Mouse (Mus musculus) adrenal gland, postnatal 10 days (tissue): ENCODE data around the gene Cyp2c29. TPM values are rescaled to one million over a fixed set of nuclear protein-coding genes. Genes with fewer than 3 reads are reported as not detected.
"Not testable (repeated sequence)": the region's sequence is repeated elsewhere in the genome, so short reads cannot be mapped to it uniquely, and the experiment has no call there.

Experiments
- DNase-seq: peaks from one replicate; pipeline ENCODE4 v3.0.0; 2021; ENCODE audit warnings: mixed read lengths
- long read RNA-seq, 2 experiments: library from polyadenylated mRNA; stranded (forward); transcript quantifications; one replicate each; pipeline ENCODE4 v2.0.0; 2021
- total RNA-seq, 2 experiments: library from RNA; stranded (reverse); gene quantifications; 2 replicates each; pipeline ENCODE4 v1.2.3; 2021

Gene Cyp2c29
- total RNA-seq = 1 to 10 TPM; 2.2 to 2.5 TPM
- long read RNA-seq, experiment 1, partial matches to known transcripts = 0 of 2 reads
- long read RNA-seq, experiment 1, other reads (novel, unspliced or antisense) = 1 of 2 reads
- long read RNA-seq, experiment 2, partial matches to known transcripts = 0 of 1 reads
- long read RNA-seq, experiment 2, other reads (novel, unspliced or antisense) = 0 of 1 reads

DNA sequence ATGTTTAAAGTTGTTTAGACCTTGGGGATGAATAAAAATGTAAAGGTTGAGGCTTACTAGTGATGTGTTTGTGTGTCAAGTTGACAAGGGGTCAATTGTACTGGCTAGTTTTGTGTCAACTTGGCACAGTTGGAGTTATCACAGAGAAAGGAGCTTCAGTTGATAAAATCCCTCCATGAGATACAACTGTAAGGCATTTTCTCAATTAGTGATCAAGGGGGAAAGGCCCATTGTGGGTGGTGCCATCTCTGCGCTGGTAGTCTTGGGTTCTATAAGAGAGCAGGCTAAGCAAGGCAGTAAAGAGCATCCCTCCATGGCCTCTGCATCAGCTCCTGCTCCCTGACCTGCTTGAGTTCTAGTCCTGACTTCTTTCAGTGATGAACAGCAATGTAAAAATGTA is at the start of gene Cyp2c29:
Cyp2c29 (plus strand) TSS at position 301 of the 400 bp plus-strand sequence.
- not testable (repeated sequence) for DNase-seq

DNA sequence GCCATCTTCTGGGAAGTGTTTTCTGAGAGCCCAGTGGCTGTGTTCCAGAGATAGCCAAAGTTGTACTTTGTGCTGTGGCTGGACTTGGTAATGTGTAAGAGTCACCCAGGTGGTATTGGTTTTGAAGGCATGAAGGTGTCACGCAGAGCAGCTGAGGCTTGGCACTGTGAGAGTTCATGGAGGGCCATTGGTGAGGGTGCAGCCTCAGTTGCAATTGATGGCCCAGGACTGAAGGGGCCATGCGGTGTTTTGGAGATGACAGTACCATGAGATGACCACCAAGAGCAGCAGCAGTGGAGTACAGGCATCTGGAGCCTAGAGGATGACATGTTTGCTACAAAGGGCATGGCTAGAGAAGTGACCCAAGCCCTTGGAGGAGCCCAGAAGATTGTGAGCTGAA is 2.2 kb upstream of the Cyp2c29 start:
- not testable (repeated sequence) for DNase-seq

DNA sequence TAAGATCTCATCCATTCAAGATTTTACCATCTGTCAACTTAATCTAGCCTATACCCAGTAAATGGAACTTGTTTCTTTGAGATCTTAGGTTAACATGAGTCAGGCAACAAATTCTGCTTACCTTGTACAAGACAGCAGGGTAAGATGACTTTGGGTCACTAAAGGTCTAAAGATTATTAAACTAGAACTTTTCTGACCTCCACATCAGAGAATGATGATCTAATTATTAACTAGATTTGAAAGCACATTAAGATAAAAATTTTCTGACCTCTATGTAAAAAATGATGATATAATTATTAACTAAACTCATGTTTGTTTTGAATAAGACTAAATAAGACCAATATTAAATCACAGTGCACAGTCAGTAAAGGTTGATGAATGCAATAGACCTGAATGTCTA is 13.6 kb downstream of the Cyp2c29 start:
- no peak for DNase-seq

DNA sequence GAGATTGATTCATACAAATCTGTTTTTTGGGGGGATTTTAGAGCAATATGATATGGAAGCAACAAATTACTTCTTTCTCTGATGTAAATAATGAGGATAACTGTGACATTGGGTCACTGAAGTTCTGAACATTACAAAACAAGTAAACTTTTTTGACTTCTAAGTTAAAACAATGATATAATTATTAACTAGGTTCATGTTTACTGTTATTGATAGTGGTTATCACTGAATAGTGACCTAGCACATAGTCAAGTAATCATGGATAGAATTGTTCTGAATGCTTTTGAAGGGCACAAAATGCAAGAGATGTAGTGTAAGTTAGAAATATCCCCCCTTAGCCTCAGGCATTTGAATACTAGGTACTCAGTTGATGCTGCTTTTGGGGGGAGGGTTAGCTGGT is 16.4 kb downstream of the Cyp2c29 start:
- no peak for DNase-seq

DNA sequence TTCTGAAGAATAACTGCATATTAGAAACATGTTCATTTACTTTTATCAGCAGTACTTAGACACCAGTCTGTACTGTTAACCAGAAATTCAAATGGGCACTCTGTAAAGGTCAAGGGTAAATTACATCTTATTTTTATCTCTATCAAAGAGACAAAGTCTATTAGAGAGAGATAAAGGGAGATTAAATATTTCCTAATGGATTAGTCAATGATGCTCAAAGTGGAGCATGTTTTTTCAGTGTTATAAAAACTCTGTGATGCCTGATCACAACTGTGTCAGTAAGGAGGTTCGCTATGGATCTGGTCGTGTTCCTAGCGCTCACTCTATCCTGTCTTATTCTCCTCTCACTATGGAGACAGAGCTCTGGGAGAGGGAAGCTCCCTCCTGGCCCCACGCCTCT is 17.6 kb downstream of the Cyp2c29 start:
- no peak for DNase-seq

DNA sequence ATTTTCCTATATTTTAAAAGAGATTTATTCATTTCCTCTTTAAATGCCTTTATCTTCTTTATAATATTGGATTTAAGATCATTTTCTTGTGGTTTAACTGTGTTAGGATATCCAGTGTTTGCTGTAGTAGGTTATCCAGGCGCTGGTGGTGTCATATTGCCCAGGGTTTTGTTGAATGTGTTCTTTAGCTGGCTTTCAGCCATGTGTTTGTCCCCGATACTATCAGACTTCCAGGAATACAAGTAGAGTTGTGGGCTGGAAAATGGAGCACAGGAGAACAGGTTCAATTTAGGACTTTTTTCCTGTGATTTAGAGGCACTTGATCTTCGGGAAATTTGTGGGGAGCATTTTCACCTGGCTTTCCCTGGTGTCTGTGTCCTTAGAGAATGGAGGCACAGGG is 19.8 kb downstream of the Cyp2c29 start:
- DNase-seq = no peak

Other genes with a start within 250 kb of the Cyp2c29 start
- gene Cyp2c65, start 208.4 kb upstream of the Cyp2c29 start, total RNA-seq = not detected
- gene Cyp2c66, start 155.5 kb upstream of the Cyp2c29 start, total RNA-seq = not detected
- not detected for gene Cyp2c38, start 193.7 kb downstream of the Cyp2c29 start, total RNA-seq
- gene Cyp2c39, start 241.5 kb downstream of the Cyp2c29 start, total RNA-seq = under 1 TPM in 1 of 2 experiments, not detected in 1; 0.21 TPM